Mouse (Mus musculus) lung, adult 2 months (tissue): Measurements from ENCODE around the gene Efcab2. TPM values are rescaled to one million over a fixed set of nuclear protein-coding genes. Genes with fewer than 3 reads are reported as not detected.
A peak's percentile ranks its signal among the peaks of the same experiment; 100 is the strongest.

ENCODE experiments used
- DNase-seq: peaks from one replicate; pipeline ENCODE4 v3.0.0; 2022
- H3K4me1 ChIP-seq: fragments of 200-500 bp; 2 replicates; pipeline ENCODE4 v1.6.1; 2011; ENCODE audit warnings: low read length; ENCODE audit not compliant: control insufficient read depth, insufficient read depth
- H3K4me3 ChIP-seq: fragments of 200-500 bp; replicated peaks from 2 replicates; pipeline ENCODE3; 2011; ENCODE audit warnings: low read depth, mild to moderate bottlenecking, control low read depth, low read length; ENCODE audit errors: extremely low read depth
- CTCF ChIP-seq: fragments of 200-500 bp; IDR thresholded peaks from 2 replicates; pipeline ENCODE4 v1.5.1; 2011; ENCODE audit warnings: mild to moderate bottlenecking, low read length, control low read depth; ENCODE audit not compliant: insufficient read depth
- POLR2A ChIP-seq: fragments of 200-500 bp; IDR thresholded peaks from 2 replicates; pipeline ENCODE4 v1.6.1; 2011; ENCODE audit warnings: low read depth, mild to moderate bottlenecking, control low read depth, low read length, borderline replicate concordance; ENCODE audit errors: extremely low read depth
- WGBS: fragments of 180-500 bp; shearing (Covaris S2); methylation state at CpG from one replicate; pipeline ENCODE4 v1.1.7; 2018; 5-methylcytosine and 5-hydroxymethylcytosine counted together
- polyA plus RNA-seq: library from polyadenylated mRNA; depleted of rRNA; stranded (reverse); fragments of >200 nt; gene quantifications from 2 replicates; pipeline ENCODE4 v1.2.3, GENCODE M21; 2012; rRNA removed

The Efcab2 gene
- polyA plus RNA-seq, 1 experiment, result 0.82 TPM

- Histone ChIP-seq H3K4me3 (peak overlapping the region; percentile 45), H3K4me1 (peaks cover 9% of the 10 kb centered on the region; the same call in 1 of the 2 replicates)
- WGBS, result under 1% methylated on average over 59 of the region's 59 CpGs
- peak; percentile 33 for DNase-seq
- TF ChIP-seq POLR2A (no peak), CTCF (no peak)
Observed at GRCm38 (mm10) chr1:178527547-178528361, 121.9 kb downstream of the Efcab2 start.

DNA sequence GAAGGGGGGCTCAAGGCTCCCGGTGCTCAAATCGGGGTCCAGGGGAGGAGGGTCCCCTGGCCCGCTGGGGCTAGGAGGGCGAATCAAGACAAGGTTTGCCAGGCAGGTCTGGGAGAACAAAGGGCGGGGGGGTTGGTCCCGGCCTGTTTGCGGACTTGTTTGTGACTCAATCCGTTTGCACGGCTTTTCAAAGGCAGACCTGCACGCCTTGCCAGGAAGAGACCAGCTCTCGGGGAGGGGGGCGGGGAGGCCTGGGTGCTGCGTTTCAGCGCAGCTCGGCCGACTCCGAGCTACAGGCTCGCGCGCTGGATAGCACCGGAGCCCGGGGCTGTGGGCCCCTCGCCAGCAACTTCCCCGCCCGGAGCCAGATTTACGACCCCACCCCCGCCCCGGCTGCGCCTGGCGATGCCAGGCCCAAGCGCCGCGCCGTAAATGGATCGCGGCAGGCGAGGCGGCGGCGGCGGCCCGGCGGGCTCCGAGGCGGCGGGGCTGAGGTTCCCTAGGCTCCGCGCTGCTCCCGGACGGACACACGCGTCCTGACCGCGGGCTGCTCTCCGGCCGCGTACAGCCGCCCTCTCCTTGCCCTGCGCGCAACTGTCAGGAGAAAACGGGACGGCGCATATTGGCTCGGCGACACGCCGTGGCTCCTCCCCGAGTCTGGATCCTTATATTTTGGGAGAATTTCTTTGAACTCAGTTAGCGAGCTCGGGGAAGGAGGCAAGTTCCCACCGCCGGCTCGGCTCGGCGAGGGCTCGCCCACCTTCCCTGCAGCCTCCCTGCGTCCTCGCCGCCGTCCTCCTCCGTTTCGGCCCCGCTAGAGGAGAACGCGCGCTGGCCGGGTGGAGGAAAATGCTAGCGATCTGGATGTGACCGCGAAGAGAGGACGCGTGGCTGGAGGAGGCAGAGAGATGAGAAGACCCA lies 122.8 kb downstream of the Efcab2 start, which contains the start of gene Kif26b:
TSS of gene Kif26b (plus strand) at position 695 of the 921 bp plus-strand sequence.
- peak within 1 kb of the TSS; percentile 45 for H3K4me3 ChIP-seq
- peaks cover 9% of the 10 kb centered on the region; the same call in 1 of the 2 replicates for H3K4me1 ChIP-seq
- no peak for TF ChIP-seq CTCF
- TF ChIP-seq POLR2A, result no peak
- under 1% methylated on average over 92 of the region's 92 CpGs for WGBS
- DNase-seq, result peak; percentile 28

- H3K4me1 ChIP-seq, result peaks cover 9% of the 10 kb centered on the region; the same call in 1 of the 2 replicates
- peak overlapping the region; percentile 40 for H3K4me3 ChIP-seq
- TF ChIP-seq POLR2A, result no peak
- TF ChIP-seq CTCF, result no peak
- DNase-seq, result peak; percentile 5
- 1% methylated on average over 38 of the region's 38 CpGs for WGBS
Observed at GRCm38 (mm10) chr1:178529512-178530300, 123.8 kb downstream of the Efcab2 start.

- peak overlapping the region; percentile 37 for H3K4me3 ChIP-seq
- peaks cover 9% of the 10 kb centered on the region; the same call in 1 of the 2 replicates for H3K4me1 ChIP-seq
- under 1% methylated on average over 62 of the region's 62 CpGs for WGBS
- peak; percentile 66 for DNase-seq
- TF ChIP-seq CTCF (peak; percentile 19; the same call in 1 of the 2 replicates), POLR2A (no peak)
Observed at GRCm38 (mm10) chr1:178530301-178531078, 124.6 kb downstream of the Efcab2 start.

Other genes starting within 250 kb of the Efcab2 start
- gene Desi2, start 218.7 kb upstream of the Efcab2 start, polyA plus RNA-seq, result 7.3 TPM in 2 replicates
- gene Cox20, start 87.0 kb upstream of the Efcab2 start, polyA plus RNA-seq, result 7.3 and 12.4 TPM in 2 replicates
- 48.3 and 65.0 TPM in 2 replicates for gene Hnrnpu, start 68.3 kb upstream of the Efcab2 start, polyA plus RNA-seq
- gene Kif26b, start 123.0 kb downstream of the Efcab2 start, polyA plus RNA-seq, result 2.0 and 3.6 TPM in 2 replicates